Mouse (Mus musculus) lung, embryonic 15.5 days (tissue): ENCODE measurements around the gene Ltbp3. TPM values are rescaled to one million over a fixed set of nuclear protein-coding genes. Genes with fewer than 3 reads are reported as not detected.

Experiments
- ATAC-seq: fragments of 200-750 bp; cut with Nextera tagmentation; 2 replicates; pipeline ENCODE4 v1.8.0; 2017; ENCODE audit warnings: moderate number of reproducible peaks, borderline replicate concordance; ENCODE audit not compliant: low FRiP score, low TSS enrichment; ENCODE audit errors: extremely low read depth
- H3K27ac ChIP-seq: fragments of 300-500 bp; sonication (generic); 2 replicates; pipeline ENCODE4 v1.5.1; 2015; ENCODE audit warnings: moderate library complexity, mild to moderate bottlenecking, inconsistent platforms
- H3K27me3 ChIP-seq: fragments of 300-500 bp; sonication (generic); 2 replicates; pipeline ENCODE4 v1.6.1; 2015; ENCODE audit warnings: inconsistent platforms
- H3K36me3 ChIP-seq: fragments of 300-500 bp; sonication (generic); 2 replicates; pipeline ENCODE4 v1.6.1; 2015; ENCODE audit warnings: inconsistent platforms
- H3K4me1 ChIP-seq: fragments of 300-500 bp; sonication (generic); 2 replicates; pipeline ENCODE4 v1.6.1; 2015; ENCODE audit warnings: inconsistent platforms
- H3K4me2 ChIP-seq: fragments of 300-500 bp; sonication (generic); 2 replicates; pipeline ENCODE4 v1.6.1; 2015; ENCODE audit warnings: inconsistent platforms, mild to moderate bottlenecking, moderate library complexity
- H3K4me3 ChIP-seq: fragments of 300-500 bp; sonication (generic); 2 replicates; pipeline ENCODE4 v1.5.1; 2015; ENCODE audit warnings: mild to moderate bottlenecking, inconsistent platforms
- H3K9ac ChIP-seq: fragments of 300-500 bp; sonication (generic); 2 replicates; pipeline ENCODE4 v1.6.1; 2015; ENCODE audit warnings: inconsistent platforms
- H3K9me3 ChIP-seq: fragments of 300-500 bp; sonication (generic); 2 replicates; pipeline ENCODE4 v1.6.1; 2016; ENCODE audit warnings: inconsistent platforms
- WGBS: fragments of 180-500 bp; shearing (Covaris S2); methylation state at CpG from one replicate; pipeline ENCODE4 v1.1.7; 2015; 5-methylcytosine and 5-hydroxymethylcytosine counted together
- polyA plus RNA-seq: library from polyadenylated mRNA; unstranded; fragments of >200 nt; fragmentation: Nextera tagmentation; extraction: Ambion mirVana; gene quantifications from 2 replicates; pipeline ENCODE4 v1.2.1, GENCODE M21; 2015

The Ltbp3 gene
- polyA plus RNA-seq, 1 experiment from 2014 or later = 54.9 TPM

DNA sequence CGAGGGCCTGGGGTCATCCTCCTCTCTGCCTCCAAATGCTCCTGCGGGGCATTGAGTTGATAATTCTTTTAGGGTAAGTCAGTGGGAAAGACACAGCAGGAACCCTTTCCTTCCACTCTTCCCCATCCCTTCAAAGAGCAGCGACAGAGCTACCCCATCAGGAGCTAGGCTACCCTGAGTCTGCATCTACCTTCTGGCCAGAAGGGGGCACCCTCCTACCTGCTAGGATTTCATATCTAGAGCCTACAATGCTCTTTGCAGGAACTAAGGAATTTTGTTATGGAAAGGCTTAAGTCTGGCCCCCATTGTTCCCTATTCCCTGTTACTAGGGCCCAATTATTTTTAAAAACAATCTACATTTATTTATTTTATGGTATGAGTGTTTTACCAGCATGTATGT lies 29.5 kb upstream of the Ltbp3 start:
- Histone ChIP-seq H3K27ac (no peak overlapping the region), H3K4me1 (peaks cover 26% of the 10 kb centered on the region), H3K27me3 (no peaks in the 10 kb centered on the region), H3K9me3 (no peaks in the 10 kb centered on the region), H3K9ac (no peak overlapping the region), H3K4me3 (no peak overlapping the region), H3K36me3 (peaks cover 36% of the 10 kb centered on the region), H3K4me2 (no peak overlapping the region)
- no peak for ATAC-seq
- WGBS = 28% methylated on average over 3 of the region's 3 CpGs

DNA sequence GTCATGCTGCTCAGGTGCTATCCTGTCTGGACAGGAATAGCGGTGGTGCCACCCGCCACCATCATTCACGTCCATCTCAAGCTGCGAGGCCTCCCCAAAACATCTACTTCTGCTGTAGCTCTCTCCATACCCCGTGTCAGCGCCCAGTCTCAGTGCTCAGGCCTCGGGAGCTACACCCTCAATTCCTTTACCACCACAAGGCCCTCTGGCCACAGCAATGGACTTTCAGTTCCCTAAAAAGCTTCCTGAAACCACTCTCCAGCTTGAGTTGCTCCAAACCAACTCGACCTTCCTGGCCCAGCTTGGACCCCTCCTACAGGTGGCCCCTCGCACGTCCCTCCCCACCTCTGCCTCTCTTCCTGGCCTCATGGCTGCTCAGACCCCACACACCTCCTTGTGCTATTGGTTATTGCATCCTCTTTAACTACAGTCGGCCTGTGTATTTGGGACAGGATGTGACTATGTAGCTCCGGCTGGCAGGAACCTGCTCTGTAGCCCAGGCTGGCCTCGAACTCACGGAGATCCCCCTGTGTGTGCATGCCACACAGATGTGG lies 28.7 kb upstream of the Ltbp3 start:
- no peaks in the 10 kb centered on the region for H3K9me3 ChIP-seq
- no peak overlapping the region for H3K9ac ChIP-seq
- H3K36me3 ChIP-seq = peaks cover 36% of the 10 kb centered on the region
- no peak for ATAC-seq
- H3K27me3 ChIP-seq = no peaks in the 10 kb centered on the region
- no peak overlapping the region for H3K27ac ChIP-seq
- peaks cover 29% of the 10 kb centered on the region for H3K4me1 ChIP-seq
- H3K4me2 ChIP-seq = no peak overlapping the region
- WGBS = 92% methylated on average over 14 of the region's 14 CpGs
- H3K4me3 ChIP-seq = no peak overlapping the region

DNA sequence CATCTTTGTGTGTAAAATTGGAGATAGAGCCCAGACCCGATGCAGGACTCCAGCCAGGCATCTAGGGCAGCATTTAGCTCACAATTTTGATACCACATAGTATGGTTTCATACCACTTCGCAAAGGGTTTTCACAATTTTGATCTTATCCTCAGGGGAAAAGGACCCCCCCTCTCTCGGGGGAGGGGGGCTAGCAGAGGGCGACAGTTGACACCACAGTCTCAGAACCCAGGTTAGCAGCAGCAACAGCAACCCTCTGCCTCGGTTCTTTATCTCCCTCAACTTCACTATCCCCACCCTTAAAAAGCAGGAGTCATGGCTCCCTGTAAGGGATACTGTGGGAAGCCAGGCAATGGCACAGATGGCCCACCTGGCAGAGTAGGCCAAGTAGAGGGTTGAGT lies 27.4 kb upstream of the Ltbp3 start:
- Histone ChIP-seq H3K9me3 (no peaks in the 10 kb centered on the region), H3K36me3 (peaks cover 30% of the 10 kb centered on the region), H3K4me1 (peaks cover 31% of the 10 kb centered on the region), H3K4me3 (no peak overlapping the region), H3K27me3 (no peaks in the 10 kb centered on the region), H3K4me2 (peak overlapping the region; percentile 25), H3K9ac (no peak overlapping the region), H3K27ac (peak overlapping the region; percentile 75)
- no peak for ATAC-seq
- 59% methylated on average over 5 of the region's 5 CpGs for WGBS

DNA sequence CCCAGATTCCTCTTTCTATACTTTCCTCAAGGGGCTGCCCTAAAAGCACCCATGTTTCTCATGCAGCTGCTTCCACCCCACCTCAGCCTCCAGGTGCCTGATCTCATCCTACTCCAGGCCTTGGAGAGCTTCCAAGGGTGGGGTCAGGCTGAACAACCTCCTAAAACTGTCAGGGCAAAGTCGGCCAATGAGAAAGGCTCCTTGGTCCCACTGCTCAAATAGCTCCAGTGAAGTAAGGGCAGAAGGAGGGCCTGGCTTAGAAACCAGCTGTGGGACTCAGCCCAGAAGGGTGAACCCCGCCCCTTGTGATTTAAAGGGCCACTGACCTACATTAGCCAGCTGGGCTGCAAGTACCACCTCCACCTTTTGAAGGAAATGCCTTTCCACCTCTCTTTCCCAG lies 27.0 kb upstream of the Ltbp3 start:
- H3K27me3 ChIP-seq = no peaks in the 10 kb centered on the region
- H3K4me2 ChIP-seq = peak overlapping the region; percentile 25
- ATAC-seq = peak; percentile 64
- 7% methylated on average over 2 of the region's 2 CpGs for WGBS
- peaks cover 28% of the 10 kb centered on the region for H3K36me3 ChIP-seq
- 0 out of 2 replicates have a peak overlapping the region, but pooled peaks have one; percentile 2 for H3K4me3 ChIP-seq
- H3K9ac ChIP-seq = no peak overlapping the region; the same call in 1 of the 2 replicates
- no peaks in the 10 kb centered on the region for H3K9me3 ChIP-seq
- H3K27ac ChIP-seq = peak overlapping the region; percentile 75
- peaks cover 31% of the 10 kb centered on the region for H3K4me1 ChIP-seq

DNA sequence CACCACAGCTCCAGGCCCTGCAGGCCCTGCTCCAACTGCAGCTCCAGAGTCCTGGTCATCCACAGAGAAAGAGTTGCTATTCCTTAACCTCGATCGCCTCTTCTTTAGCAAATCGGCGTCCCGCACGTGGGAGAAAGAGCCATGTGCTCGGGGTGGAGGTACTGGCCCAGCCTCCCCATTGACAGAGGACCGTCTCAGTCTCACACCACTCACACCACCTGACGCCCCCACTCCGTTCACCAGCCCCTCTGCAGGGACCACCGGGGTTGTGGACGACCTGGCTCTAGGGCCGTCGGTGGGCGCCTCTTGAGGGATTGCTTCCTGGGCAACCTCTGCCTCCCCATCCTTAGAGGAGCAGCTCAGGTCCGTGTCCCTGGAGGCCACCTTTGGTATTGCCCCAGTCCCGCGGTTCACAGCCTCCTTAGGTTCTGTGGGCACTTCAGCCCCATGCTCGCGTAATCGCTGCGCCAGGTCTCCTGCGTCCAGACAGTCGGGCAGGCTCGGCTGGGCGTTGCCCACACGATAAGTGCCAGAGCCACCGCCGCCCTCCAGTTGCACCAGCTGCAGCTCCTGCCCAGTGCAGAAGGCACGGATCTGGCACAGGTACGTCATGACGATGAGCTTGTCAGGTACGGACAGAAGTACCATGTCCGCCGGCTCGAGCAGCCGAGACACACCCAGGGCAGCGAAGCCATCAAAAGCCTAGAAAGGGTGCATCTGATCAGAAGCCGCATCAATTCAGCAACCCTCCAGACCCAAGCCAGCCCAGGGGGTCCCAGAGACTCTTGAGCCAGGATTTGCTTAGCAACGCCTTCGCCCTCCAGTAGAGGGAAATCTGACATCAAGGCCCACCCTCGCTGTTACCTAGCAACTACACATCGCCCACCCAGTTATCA lies 24.7 kb upstream of the Ltbp3 start:
- H3K4me3 ChIP-seq = peak overlapping the region; percentile 5; the same call in 1 of the 2 replicates
- 33% methylated on average over 43 of the region's 43 CpGs for WGBS
- H3K27me3 ChIP-seq = no peaks in the 10 kb centered on the region
- no peak overlapping the region for H3K27ac ChIP-seq
- peak overlapping the region; percentile 37 for H3K4me2 ChIP-seq
- peaks cover 31% of the 10 kb centered on the region for H3K4me1 ChIP-seq
- H3K9me3 ChIP-seq = no peaks in the 10 kb centered on the region
- no peak overlapping the region for H3K9ac ChIP-seq
- peak; percentile 35 for ATAC-seq
- peaks cover 36% of the 10 kb centered on the region for H3K36me3 ChIP-seq

DNA sequence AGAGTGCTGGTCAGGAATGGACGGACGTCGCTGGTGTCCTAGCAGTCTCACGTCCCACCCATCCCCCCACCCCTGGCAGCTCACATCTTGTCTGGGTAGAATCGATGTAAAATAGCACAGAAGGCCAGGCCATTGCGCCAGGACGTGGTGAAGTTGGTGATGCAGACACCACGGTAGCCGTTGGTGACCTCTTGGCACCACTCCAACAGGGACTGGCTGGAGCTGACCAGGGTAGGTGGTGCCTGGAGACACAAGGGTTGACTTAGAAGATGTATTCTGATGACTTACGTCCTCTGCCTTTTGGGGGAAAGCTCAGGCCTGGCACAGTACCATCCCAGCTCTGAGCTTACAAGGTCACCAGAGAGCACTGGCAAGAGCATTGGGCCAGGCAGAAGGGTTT lies 23.7 kb upstream of the Ltbp3 start:
- no peak for ATAC-seq
- no peak overlapping the region for H3K27ac ChIP-seq
- H3K9ac ChIP-seq = no peak overlapping the region
- WGBS = 40% methylated on average over 10 of the region's 10 CpGs
- peaks cover 41% of the 10 kb centered on the region for H3K36me3 ChIP-seq
- H3K9me3 ChIP-seq = no peaks in the 10 kb centered on the region
- H3K4me2 ChIP-seq = no peak overlapping the region
- H3K4me3 ChIP-seq = no peak overlapping the region
- no peaks in the 10 kb centered on the region for H3K27me3 ChIP-seq
- peaks cover 31% of the 10 kb centered on the region for H3K4me1 ChIP-seq

DNA sequence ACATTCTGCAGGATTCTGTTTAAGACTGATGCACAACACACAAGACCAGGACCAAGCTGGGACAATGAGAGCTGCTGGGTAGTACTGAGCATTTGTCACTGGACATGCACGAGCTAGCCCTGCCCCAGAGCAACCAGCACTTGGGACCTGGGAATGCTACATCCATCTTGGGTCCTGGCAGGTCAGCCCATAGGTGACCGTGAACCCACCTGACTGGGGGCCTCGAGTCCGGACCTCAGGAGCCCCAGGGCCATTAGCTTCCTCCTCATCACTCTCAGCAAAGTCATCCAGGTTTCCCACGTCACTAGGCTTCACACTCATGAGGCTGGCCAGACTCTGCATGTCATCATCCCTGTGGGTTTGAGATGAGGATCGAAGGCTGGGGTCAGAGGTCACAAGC lies 19.5 kb upstream of the Ltbp3 start:
- WGBS = 89% methylated on average over 6 of the region's 6 CpGs
- Histone ChIP-seq H3K27me3 (no peaks in the 10 kb centered on the region), H3K27ac (no peak overlapping the region), H3K36me3 (peaks cover 59% of the 10 kb centered on the region), H3K9ac (no peak overlapping the region), H3K4me1 (peaks cover 28% of the 10 kb centered on the region), H3K9me3 (no peaks in the 10 kb centered on the region), H3K4me3 (no peak overlapping the region), H3K4me2 (no peak overlapping the region)
- ATAC-seq = no peak

DNA sequence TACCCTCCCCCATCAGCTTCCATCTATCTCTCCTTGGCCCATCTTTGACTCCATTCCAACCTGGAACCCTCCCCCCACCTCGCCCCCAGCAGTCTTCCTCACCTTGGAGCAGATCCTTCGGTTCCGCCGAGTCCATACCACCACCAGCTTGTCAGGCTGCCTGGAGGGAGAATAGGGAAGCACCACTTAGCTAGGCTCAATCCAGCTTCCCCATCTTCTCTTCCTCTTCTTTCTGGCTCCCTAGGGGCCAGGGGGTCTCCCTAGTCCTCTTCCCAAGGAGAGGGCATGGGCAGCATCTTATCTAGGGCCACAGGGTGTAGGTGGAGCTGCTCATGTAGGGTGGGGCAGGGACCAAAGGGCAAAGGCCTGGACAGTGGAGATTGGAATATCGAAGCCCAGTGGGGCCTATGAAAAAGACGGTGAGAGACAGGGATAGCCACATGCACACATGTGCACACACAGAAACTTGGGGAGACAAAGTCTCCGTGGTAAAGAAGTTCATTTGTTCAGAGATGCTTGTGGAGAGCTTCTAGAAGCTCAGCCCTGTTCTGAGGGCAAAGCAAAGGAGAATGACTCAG lies 17.8 kb upstream of the Ltbp3 start:
- Histone ChIP-seq H3K36me3 (peaks cover 58% of the 10 kb centered on the region), H3K9me3 (no peaks in the 10 kb centered on the region), H3K4me2 (no peak overlapping the region), H3K4me3 (no peak overlapping the region), H3K27ac (no peak overlapping the region), H3K27me3 (no peaks in the 10 kb centered on the region), H3K9ac (no peak overlapping the region; the same call in 1 of the 2 replicates), H3K4me1 (peaks cover 40% of the 10 kb centered on the region)
- 81% methylated on average over 7 of the region's 7 CpGs for WGBS
- ATAC-seq = no peak

DNA sequence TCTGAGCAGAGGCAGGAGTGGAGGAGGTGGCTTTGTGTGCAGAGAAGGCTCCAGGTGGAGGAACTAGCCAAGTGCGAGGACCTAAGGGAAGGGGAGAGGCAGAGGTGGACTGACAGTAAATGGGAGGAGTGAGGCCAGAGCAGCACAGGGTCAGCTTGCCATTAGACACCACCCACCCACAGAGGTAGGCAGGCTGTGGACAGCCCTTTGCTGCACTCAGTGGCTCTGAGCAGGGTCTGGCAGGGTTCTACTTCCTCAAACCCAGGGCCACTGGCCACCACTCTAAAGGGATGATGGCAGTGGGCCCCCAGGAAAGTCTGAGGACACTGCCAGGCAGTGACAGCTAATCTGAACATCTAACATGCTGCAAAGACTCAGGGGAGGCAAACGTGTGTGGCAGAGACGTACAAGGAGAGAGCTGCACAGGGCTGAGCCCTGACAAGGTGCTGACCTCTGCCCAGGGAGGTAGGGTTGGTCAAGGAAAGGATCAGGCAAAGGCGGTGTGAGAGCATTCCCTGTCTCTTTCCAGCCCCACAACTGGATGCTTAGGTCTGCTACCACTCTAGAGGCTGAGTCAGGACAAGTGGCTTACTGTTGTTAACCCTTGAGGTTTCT lies 16.7 kb upstream of the Ltbp3 start:
- Histone ChIP-seq H3K4me2 (peak overlapping the region; percentile 93), H3K27ac (peak overlapping the region; percentile 56; the same call in 1 of the 2 replicates), H3K4me1 (peaks cover 49% of the 10 kb centered on the region), H3K9ac (no peak overlapping the region), H3K36me3 (peaks cover 50% of the 10 kb centered on the region), H3K4me3 (peak overlapping the region; percentile 97), H3K9me3 (no peaks in the 10 kb centered on the region), H3K27me3 (no peaks in the 10 kb centered on the region)
- no peak for ATAC-seq
- WGBS = 54% methylated on average over 4 of the region's 4 CpGs

DNA sequence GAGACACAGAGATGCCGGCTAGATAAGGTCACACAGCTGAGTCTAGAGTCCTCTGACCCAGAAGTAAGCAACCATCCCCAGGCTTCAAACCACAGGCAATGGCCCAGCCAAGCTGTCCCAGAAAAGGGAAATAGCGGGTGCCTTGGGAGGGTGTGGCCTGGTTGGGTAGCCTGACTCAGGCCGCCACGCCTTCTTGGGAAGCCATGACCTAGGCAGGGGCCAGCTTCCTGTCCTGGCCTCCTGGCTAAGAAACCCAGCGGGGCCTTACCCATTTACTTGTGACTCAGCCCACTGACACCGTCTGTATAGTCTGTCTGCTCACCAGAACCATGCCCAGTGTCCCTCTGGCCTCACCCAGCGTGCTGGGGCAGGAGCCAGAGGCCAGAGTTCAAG lies 16.2 kb upstream of the Ltbp3 start:
- H3K36me3 ChIP-seq = peaks cover 45% of the 10 kb centered on the region

DNA sequence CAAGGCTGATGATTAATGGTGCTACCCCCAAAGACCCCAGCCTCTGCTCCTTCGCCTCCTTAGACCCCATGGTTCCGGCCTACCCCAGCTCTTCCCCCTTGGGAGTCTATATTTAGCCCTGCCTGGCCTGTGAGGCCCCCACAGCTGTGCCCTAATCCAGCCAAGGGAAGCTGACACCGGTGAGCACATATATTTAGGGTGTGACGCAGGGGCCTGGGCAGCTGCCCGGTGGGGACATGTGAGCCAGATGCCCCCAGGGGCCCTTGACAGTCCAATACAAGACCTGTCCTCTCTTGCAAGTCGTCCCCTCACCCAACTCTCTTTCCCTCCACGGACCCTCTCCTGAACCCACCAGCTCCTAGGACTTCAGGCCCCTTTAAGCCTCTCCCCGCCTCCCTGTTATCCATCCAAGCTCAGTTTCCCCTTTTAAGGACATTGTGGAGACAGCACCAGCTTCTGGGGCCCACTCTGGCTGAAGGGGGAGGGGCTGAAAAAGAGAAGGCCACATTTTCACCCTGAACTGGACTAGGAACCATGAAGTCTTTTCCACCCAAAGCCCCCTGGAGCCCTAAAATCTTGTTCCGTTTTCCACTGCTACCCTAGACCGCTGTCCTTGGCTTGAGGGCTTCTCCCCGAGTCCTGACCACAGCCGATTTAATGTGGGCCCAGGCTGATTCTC lies 15.5 kb upstream of the Ltbp3 start:
- Histone ChIP-seq H3K4me2 (peak overlapping the region; percentile 93), H3K4me1 (peaks cover 56% of the 10 kb centered on the region), H3K9ac (peak overlapping the region; percentile 39), H3K9me3 (no peaks in the 10 kb centered on the region), H3K27me3 (no peaks in the 10 kb centered on the region), H3K4me3 (peak overlapping the region; percentile 97), H3K36me3 (peaks cover 39% of the 10 kb centered on the region), H3K27ac (peak overlapping the region; percentile 56)
- 54% methylated on average over 12 of the region's 12 CpGs for whole genome bisulfite sequencing
- ATAC-seq = no peak

More for the DNA sequence above, 16.2 kb upstream of the Ltbp3 start:
- H3K27me3 ChIP-seq = no peaks in the 10 kb centered on the region
- H3K27ac ChIP-seq = peak overlapping the region; percentile 56
- peak overlapping the region; percentile 93 for H3K4me2 ChIP-seq
- ATAC-seq = no peak
- H3K9ac ChIP-seq = peak overlapping the region; percentile 39; the same call in 1 of the 2 replicates
- WGBS = 55% methylated on average over 7 of the region's 7 CpGs
- H3K4me1 ChIP-seq = peaks cover 49% of the 10 kb centered on the region
- peak overlapping the region; percentile 97 for H3K4me3 ChIP-seq
- no peaks in the 10 kb centered on the region for H3K9me3 ChIP-seq
